Mouse (Mus musculus) thymus, adult 2 months (tissue): ENCODE measurements at regions not wholly inside any gene's neighbourhood (a gene's known extent, or its start where the extent isn't known, plus 50 kb on each side); places are given as distances from the start of the nearest gene placed in this dataset.

Experiments used
- CTCF ChIP-seq: fragments of 200-500 bp; IDR thresholded peaks from 2 replicates; pipeline ENCODE4 v1.5.1; 2012; ENCODE audit warnings: mild to moderate bottlenecking, control low read depth, low read length, moderate library complexity, borderline replicate concordance; ENCODE audit not compliant: control insufficient read depth, poor library complexity, insufficient read depth; ENCODE audit errors: extremely low read depth
- POLR2A ChIP-seq: fragments of 200-500 bp; IDR thresholded peaks from 2 replicates; pipeline ENCODE4 v1.6.1; 2012; ENCODE audit warnings: mild to moderate bottlenecking, low read length, control low read depth, moderate library complexity; ENCODE audit not compliant: control insufficient read depth, poor library complexity, insufficient read depth; ENCODE audit errors: extremely low read depth

GRCm38 (mm10) chr1:43374946-43375345 is 69.4 kb upstream of the Nck2 start:
- no peak for TF ChIP-seq CTCF
- TF ChIP-seq POLR2A, result no peak
